Mouse (Mus musculus) cerebellum, adult 11 months (tissue): Measurements from ENCODE around the gene Tmem145.
A peak's percentile ranks its signal among the peaks of the same experiment; 100 is the strongest.

ENCODE experiments used
- DNase-seq: peaks from one replicate; pipeline ENCODE4 v3.0.0; 2022

The Tmem145 gene

DNA sequence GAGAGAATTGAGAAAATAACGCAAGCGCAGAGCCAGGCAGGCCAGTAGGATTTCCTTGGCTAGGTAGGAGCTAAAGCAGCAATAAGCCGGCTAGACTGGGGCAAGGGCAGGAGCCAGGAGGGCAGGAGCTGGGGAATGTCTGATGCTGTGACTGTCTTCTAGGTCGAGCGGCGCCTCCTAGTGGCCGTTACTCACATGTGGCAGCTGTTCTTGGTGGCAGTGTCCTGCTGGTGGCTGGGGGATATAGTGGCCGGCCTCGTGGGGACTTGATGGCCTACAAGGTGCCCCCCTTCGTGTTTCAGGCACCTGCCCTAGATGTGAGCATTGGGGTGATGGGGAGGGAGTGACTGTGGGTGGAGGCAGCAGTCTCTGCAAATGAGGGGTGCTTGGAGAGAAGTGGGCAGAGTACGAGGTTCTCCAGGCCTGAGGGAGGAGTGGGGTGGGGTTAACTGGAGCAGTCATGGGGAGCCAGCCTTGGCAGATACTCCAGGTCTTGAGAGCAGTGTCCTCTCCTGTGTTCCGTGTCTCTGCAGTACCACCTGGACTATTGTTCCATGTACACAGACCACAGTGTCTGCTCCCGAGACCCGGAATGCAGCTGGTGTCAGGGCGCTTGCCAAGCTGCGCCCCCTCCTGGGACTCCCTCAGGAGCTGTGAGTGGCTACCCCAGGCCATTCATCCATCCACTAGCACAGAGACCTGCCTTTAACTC lies 27.8 kb downstream of the Tmem145 start:
- DNase-seq, result peak; percentile 65

DNA sequence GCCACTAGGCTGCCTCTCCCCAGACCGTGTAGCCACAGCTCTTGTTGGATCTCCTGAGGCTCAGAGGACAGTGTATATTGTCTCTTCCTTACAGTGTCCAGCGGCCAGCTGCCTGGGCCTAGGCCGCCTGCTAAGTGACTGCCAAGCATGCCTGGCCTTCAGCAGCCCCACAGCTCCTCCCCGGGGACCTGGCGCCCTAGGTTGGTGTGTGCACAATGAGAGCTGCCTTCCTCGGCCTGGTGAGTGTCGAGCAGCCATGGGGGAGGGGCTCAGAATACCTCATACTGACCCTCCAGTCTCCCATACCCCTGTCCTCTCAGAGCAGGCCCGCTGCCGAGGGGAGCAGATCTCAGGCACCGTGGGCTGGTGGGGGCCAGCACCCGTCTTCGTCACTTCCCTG lies 28.6 kb downstream of the Tmem145 start:
- DNase-seq, result no peak

DNA sequence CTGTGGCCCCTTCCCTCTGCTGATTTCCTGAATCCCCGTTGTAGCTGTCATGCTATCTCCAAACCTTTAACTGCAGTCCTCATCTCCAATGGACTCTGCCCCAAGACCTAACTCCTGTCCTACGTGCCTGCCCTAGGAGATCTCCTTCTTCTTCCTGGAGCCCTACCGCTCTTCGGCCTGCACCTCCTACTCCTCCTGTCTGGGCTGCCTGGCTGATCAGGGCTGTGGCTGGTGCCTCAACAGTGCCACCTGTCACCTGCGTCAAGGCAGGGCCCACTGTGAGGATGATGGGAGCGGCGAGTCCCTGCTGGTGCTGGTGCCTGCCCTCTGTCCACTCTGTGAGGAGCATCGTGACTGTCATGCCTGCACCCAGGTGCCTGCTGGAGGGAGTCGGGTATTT lies 33.4 kb downstream of the Tmem145 start:
- no peak for DNase-seq

DNA sequence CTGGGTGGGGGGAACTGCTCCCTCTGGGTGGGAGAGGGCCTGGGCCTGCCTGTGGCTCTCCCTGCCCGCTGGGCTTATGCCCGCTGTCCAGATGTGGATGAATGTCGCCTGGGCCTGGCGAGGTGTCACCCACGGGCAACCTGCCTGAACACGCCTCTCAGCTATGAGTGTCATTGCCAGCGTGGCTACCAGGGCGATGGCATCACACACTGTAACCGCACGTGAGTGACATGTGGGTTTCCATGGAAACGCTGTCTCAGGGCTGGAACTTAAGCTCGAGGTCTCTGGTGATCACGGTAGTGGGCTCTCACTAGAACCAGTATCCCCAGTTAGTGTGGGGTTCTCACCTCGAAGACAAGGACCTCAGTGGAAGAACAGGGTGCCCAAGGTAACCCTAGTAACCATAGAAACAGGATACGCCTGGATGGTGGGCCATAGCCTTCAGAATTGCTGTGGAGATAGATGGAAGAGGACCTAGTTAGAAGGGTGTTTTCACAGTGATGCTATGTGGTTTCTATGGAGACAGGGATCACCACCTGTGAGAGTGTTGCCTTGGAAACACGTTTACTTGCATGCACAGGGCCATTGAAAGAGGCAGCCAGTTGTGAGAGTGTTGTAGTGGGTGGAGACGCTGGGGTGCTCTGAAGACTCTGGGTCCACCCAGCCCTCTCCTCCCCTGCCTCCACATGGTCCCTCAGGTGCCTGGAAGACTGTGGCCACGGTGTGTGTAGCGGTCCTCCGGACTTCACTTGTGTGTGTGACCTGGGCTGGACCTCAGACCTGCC lies 35.3 kb downstream of the Tmem145 start:
- DNase-seq, result no peak

DNA sequence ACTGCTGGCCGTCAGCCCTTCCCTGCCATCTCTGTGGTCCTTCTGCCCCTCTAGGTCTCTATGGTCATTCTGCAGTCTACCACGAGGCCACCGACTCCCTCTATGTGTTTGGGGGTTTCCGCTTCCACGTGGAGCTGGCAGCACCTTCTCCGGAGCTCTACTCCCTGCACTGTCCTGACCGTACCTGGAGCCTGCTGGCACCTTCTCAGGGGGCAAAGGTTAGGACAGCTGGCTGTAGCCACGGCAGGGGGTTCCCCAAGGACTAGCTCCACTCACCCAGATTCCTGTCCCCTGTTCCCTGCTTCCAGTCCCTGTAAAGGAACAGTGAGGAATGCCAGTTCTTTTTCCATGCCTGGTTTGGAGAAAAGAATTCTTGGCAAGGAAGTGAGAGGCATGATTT lies 43.0 kb downstream of the Tmem145 start:
- DNase-seq, result no peak

DNA sequence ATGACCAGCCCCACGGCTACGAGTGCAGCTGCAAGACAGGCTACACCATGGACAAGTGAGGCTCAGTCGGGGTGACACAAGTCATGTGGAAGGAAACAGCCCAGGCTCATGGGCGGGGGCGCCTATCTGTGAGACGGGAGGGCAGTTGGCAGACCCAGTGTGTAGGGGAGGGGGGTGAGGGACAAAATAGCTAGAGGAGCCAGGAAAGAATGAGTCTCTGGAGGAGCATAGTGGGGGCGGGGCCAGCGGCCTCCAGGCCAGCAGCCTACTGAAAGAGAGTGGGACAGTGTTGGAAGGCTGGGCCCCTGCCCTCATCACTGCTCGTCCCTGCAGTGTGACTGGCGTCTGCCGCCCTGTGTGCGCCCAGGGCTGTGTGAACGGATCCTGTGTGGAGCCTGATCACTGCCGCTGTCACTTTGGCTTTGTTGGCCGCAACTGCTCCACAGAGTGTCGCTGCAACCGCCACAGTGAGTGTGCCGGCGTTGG lies 52.9 kb downstream of the Tmem145 start:
- no peak for DNase-seq

DNA sequence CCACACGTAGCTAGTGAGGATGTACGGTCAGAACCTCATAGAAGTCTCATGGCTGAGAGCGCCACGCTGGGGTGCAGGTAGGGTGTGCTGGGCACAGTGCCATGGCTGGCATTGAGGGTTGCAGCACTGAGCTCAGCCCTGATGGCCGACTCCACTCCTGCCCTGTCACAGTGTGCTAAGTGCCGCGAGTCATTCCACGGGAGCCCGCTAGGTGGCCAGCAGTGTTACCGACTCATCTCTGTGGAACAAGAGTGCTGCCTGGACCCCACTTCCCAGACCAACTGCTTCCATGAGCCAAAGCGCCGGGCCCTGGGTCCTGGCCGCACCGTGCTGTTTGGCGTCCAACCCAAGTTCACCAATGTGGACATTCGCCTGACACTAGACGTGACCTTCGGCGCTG lies 57.2 kb downstream of the Tmem145 start:
- DNase-seq, result peak; percentile 78

DNA sequence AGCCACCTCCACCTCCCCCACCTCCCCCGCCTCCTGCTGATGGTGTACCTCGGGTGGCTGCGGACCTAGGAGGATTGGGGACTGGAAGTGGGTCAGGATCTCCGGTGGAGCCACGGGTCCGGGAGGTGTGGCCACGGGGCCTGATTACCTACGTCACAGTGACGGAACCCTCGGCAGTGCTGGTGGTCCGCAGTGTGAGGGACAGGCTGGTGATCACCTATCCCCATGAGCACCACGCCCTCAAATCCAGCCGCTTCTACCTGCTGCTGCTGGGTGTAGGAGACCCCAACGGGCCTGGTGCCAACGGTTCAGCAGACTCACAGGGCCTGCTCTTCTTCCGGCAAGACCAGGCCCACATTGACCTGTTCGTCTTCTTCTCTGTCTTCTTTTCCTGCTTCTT lies 57.7 kb downstream of the Tmem145 start:
- no peak for DNase-seq
